Mouse (Mus musculus) heart, embryonic 12.5 days (tissue): ENCODE results near the gene Sdhb. TPM values are rescaled to one million over a fixed set of nuclear protein-coding genes. Genes with fewer than 3 reads are reported as not detected.

Source experiments
- ATAC-seq: fragments of 200-750 bp; cut with Nextera tagmentation; 2 replicates; pipeline ENCODE4 v1.8.0; 2017; ENCODE audit warnings: moderate TSS enrichment, moderate library complexity; ENCODE audit not compliant: insufficient number of reproducible peaks, low FRiP score
- H3K27ac ChIP-seq: fragments of 300-500 bp; sonication (generic); 2 replicates; pipeline ENCODE4 v1.5.1; 2016; ENCODE audit warnings: mild to moderate bottlenecking, moderate library complexity; ENCODE audit not compliant: poor library complexity, severe bottlenecking
- H3K27me3 ChIP-seq: fragments of 300-500 bp; sonication (generic); replicated peaks from 2 replicates; pipeline ENCODE4 v1.6.1; 2016; ENCODE audit warnings: mild to moderate bottlenecking, moderate library complexity
- H3K36me3 ChIP-seq: fragments of 300-500 bp; sonication (generic); 2 replicates; pipeline ENCODE4 v1.6.1; 2016; ENCODE audit warnings: mild to moderate bottlenecking, moderate library complexity
- H3K4me1 ChIP-seq: fragments of 300-500 bp; sonication (generic); replicated peaks from 2 replicates; pipeline ENCODE4 v1.6.1; 2016; ENCODE audit warnings: mild to moderate bottlenecking
- H3K4me2 ChIP-seq: fragments of 300-500 bp; sonication (generic); 2 replicates; pipeline ENCODE4 v1.6.1; 2016; ENCODE audit warnings: mild to moderate bottlenecking, moderate library complexity
- H3K4me3 ChIP-seq: fragments of 300-500 bp; sonication (generic); 2 replicates; pipeline ENCODE4 v1.5.1; 2016; ENCODE audit warnings: mild to moderate bottlenecking
- H3K9ac ChIP-seq: fragments of 300-500 bp; sonication (generic); 2 replicates; pipeline ENCODE4 v1.6.1; 2016; ENCODE audit warnings: mild to moderate bottlenecking, moderate library complexity
- H3K9me3 ChIP-seq: fragments of 300-500 bp; sonication (generic); replicated peaks from 2 replicates; pipeline ENCODE4 v1.6.1; 2016; ENCODE audit warnings: mild to moderate bottlenecking, moderate library complexity
- WGBS: fragments of 180-500 bp; shearing (Covaris S2); methylation state at CpG from one replicate; pipeline ENCODE4 v1.1.7; 2016; 5-methylcytosine and 5-hydroxymethylcytosine counted together
- polyA plus RNA-seq: library from polyadenylated mRNA; unstranded; fragments of >200 nt; fragmentation: Nextera tagmentation; extraction: Ambion mirVana; gene quantifications from 2 replicates; pipeline ENCODE4 v1.2.1, GENCODE M21; 2016

The Sdhb gene
- 746 and 756 TPM in 2 replicates for polyA plus RNA-seq

DNA sequence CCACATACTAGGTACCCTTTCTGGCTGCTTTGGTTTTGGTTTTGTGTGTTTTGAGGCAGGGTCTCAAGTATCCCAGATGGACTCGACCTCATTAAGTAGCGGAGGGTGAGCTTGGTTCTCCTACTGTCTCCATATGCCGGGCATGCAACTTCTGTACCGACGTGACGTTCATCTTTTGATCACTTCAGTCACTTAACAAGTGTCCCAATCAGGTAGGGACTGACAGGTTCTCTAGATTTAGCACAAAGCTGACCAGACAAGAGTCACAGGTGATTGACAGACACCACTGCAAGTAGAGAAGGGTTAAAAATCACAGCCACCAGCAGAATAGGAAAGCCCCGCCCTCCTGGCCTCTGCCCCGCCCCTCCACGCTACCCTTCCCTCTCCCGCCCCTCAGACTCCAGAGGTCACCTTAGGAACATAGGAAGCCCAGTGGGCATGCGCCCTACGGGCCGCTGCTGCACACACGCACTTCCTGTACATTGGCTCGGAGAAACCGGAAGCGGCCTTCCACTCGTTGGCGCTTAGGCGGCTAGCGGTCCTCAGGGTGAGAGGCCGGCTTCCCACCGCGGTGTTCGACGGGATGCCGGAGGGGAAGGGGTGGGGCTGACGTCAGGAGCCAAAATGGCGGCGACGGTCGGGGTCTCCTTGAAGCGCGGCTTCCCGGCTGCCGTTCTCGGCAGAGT, at the start of gene Sdhb:
Gene Sdhb (plus strand): TSS at position 423 of the 686 bp plus-strand sequence.
- peak within 1 kb of the TSS; percentile 85 for H3K27ac ChIP-seq
- H3K9me3 ChIP-seq: no peaks in the 10 kb centered on the region
- H3K4me1 ChIP-seq: peaks cover 37% of the 10 kb centered on the region
- H3K9ac ChIP-seq: peak within 1 kb of the TSS; percentile 92
- peak within 1 kb of the TSS; percentile 91 for H3K4me2 ChIP-seq
- peak; percentile 95 for ATAC-seq
- H3K4me3 ChIP-seq: peak within 1 kb of the TSS; percentile 82
- no peaks in the 10 kb centered on the region for H3K27me3 ChIP-seq
- 3% methylated on average over 37 of the region's 37 CpGs for WGBS
- H3K36me3 ChIP-seq: 0 out of 2 replicates have a peak, but pooled peaks cover under 1% of the 10 kb centered on the region

DNA sequence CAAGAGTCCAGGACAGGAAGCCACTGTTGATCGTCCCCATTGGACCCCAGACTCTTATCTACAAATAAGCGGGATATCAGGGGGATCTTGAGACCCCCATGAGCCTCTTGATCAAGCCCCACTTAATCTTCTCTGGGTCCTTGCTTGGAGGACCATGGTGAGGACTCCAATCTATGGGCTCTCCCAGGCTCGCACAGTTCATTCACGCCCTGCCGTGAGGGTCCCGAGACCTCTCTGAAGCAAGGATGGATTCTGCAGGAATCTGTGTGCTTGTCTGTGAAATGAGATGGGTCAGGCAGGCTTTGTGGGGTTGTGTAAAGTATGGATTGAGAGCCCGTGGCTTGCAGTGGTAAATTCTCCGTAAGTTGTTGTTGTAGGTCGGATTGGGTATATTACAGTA, 49.6 kb upstream of the Sdhb start:
- Histone ChIP-seq H3K9me3 (no peaks in the 10 kb centered on the region), H3K9ac (no peak overlapping the region), H3K27me3 (peaks cover 55% of the 10 kb centered on the region), H3K4me2 (no peak overlapping the region), H3K4me3 (no peak overlapping the region), H3K27ac (no peak overlapping the region), H3K36me3 (no peaks in the 10 kb centered on the region), H3K4me1 (peaks cover 4% of the 10 kb centered on the region)
- WGBS: 85% methylated on average over 9 of the region's 9 CpGs
- no peak for ATAC-seq

DNA sequence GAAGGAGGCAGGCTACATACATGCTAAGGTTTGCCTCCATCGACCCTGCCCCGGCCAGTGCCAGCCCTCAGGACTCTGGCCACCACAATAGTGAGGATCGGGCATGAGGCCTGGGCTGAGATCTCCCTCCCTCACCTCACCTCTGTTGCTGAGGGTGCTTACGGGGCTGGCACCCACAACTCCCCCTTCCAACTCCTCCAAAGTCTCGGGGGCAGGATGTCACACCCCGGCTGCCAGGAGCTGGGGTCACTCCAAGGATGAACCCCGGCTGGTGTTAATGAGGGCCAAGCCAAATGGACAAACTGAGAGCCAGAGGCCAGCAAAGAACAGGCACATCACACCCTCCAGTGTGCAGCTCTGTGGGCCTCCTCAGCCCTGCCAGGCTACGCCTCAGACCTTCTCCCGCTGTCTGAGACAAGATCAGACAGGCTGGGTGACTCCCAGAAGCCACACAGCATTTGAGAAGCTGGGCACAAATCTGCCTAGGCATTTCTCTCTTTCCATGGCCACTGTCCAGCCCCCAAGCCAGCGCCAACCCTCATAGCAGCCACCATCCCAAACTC, 48.7 kb upstream of the Sdhb start:
- 83% methylated on average over 10 of the region's 10 CpGs for WGBS
- Histone ChIP-seq H3K27ac (no peak overlapping the region), H3K4me2 (no peak overlapping the region), H3K9ac (no peak overlapping the region), H3K9me3 (no peaks in the 10 kb centered on the region), H3K27me3 (peaks cover 45% of the 10 kb centered on the region), H3K4me1 (no peaks in the 10 kb centered on the region), H3K4me3 (no peak overlapping the region), H3K36me3 (no peaks in the 10 kb centered on the region)
- ATAC-seq: no peak

- Histone ChIP-seq H3K27me3 (peaks cover 33% of the 10 kb centered on the region), H3K4me3 (no peak overlapping the region), H3K4me1 (no peaks in the 10 kb centered on the region), H3K9ac (no peak overlapping the region), H3K27ac (no peak overlapping the region), H3K36me3 (no peaks in the 10 kb centered on the region), H3K4me2 (no peak overlapping the region), H3K9me3 (no peaks in the 10 kb centered on the region)
- no peak for ATAC-seq
- 92% methylated on average over 9 of the region's 9 CpGs for WGBS
Observed at GRCm38 (mm10) chr4:140913565-140913964, 47.4 kb upstream of the Sdhb start.

- no peak overlapping the region for H3K9ac ChIP-seq
- no peaks in the 10 kb centered on the region for H3K4me1 ChIP-seq
- no peaks in the 10 kb centered on the region for H3K9me3 ChIP-seq
- H3K27ac ChIP-seq: 0 out of 2 replicates have a peak overlapping the region, but pooled peaks have one; percentile 29
- 50% methylated on average over 6 of the region's 6 CpGs for WGBS
- ATAC-seq: no peak
- peaks cover 25% of the 10 kb centered on the region for H3K27me3 ChIP-seq
- no peak overlapping the region for H3K4me3 ChIP-seq
- H3K4me2 ChIP-seq: no peak overlapping the region
- H3K36me3 ChIP-seq: no peaks in the 10 kb centered on the region
Observed at GRCm38 (mm10) chr4:140914731-140915131, 46.3 kb upstream of the Sdhb start.

DNA sequence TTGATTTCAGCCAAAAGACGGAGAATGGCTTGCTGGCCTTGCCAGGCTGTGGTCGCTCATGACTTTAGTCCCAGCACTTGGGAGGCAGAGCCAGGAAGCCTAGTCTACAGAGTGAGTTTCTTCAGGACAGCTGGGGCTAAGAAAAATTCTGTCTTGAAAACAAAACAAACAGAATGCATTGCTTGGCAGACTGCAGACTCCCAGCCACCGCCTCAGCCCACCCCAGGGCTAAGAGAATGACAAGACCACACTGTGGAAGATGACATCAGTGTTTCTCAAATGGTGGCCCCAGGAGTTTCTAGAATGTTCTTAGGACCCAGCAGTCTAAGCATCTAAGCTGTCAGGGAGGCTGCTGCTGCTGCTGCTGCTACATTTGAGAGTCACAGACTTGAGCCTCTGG, 45.8 kb upstream of the Sdhb start:
- H3K4me2 ChIP-seq: no peak overlapping the region
- no peaks in the 10 kb centered on the region for H3K9me3 ChIP-seq
- H3K9ac ChIP-seq: no peak overlapping the region
- H3K4me3 ChIP-seq: no peak overlapping the region
- H3K27me3 ChIP-seq: peaks cover 21% of the 10 kb centered on the region
- no peaks in the 10 kb centered on the region for H3K36me3 ChIP-seq
- WGBS: 73% methylated on average over 3 of the region's 3 CpGs
- no peaks in the 10 kb centered on the region for H3K4me1 ChIP-seq
- no peak overlapping the region for H3K27ac ChIP-seq
- ATAC-seq: no peak

- WGBS: 78% methylated on average over 5 of the region's 5 CpGs
- no peak for ATAC-seq
- H3K9me3 ChIP-seq: no peaks in the 10 kb centered on the region
- H3K4me1 ChIP-seq: no peaks in the 10 kb centered on the region
- no peak overlapping the region for H3K27ac ChIP-seq
- no peak overlapping the region for H3K4me3 ChIP-seq
- no peak overlapping the region for H3K9ac ChIP-seq
- no peak overlapping the region for H3K4me2 ChIP-seq
- H3K27me3 ChIP-seq: peaks cover 20% of the 10 kb centered on the region
- no peaks in the 10 kb centered on the region for H3K36me3 ChIP-seq
Observed at GRCm38 (mm10) chr4:140916296-140916695, 44.7 kb upstream of the Sdhb start.

GRCm38 (mm10) chr4:140917451-140917850, 43.6 kb upstream of the Sdhb start:
- Histone ChIP-seq H3K9ac (no peak overlapping the region), H3K9me3 (no peaks in the 10 kb centered on the region), H3K4me1 (peaks cover 4% of the 10 kb centered on the region), H3K27me3 (peaks cover 9% of the 10 kb centered on the region), H3K4me2 (no peak overlapping the region), H3K4me3 (no peak overlapping the region), H3K36me3 (no peaks in the 10 kb centered on the region), H3K27ac (no peak overlapping the region)
- 80% methylated on average over 9 of the region's 9 CpGs for WGBS
- ATAC-seq: no peak

- Histone ChIP-seq H3K4me1 (peaks cover 21% of the 10 kb centered on the region), H3K9ac (no peak overlapping the region)
Observed at GRCm38 (mm10) chr4:140919974-140920836, 40.8 kb upstream of the Sdhb start.

GRCm38 (mm10) chr4:140922508-140922907, 38.5 kb upstream of the Sdhb start:
- Histone ChIP-seq H3K9me3 (no peaks in the 10 kb centered on the region), H3K36me3 (no peaks in the 10 kb centered on the region), H3K4me2 (no peak overlapping the region), H3K27ac (no peak overlapping the region), H3K4me1 (peaks cover 44% of the 10 kb centered on the region), H3K9ac (no peak overlapping the region), H3K27me3 (0 out of 2 replicates have a peak, but pooled peaks cover 8% of the 10 kb centered on the region), H3K4me3 (no peak overlapping the region)
- no peak for ATAC-seq
- WGBS: 65% methylated on average over 5 of the region's 5 CpGs

More at GRCm38 (mm10) chr4:140919974-140920836, 40.8 kb upstream of the Sdhb start:
- no peaks in the 10 kb centered on the region for H3K9me3 ChIP-seq
- H3K4me2 ChIP-seq: no peak overlapping the region
- H3K4me3 ChIP-seq: no peak overlapping the region
- no peak overlapping the region for H3K27ac ChIP-seq
- no peak for ATAC-seq
- H3K27me3 ChIP-seq: 0 out of 2 replicates have a peak, but pooled peaks cover 8% of the 10 kb centered on the region
- H3K36me3 ChIP-seq: no peaks in the 10 kb centered on the region
- WGBS: 58% methylated on average over 11 of the region's 11 CpGs

GRCm38 (mm10) chr4:140925648-140926047, 35.4 kb upstream of the Sdhb start:
- ATAC-seq: peak; percentile 57
- H3K9ac ChIP-seq: no peak overlapping the region; the same call in 1 of the 2 replicates
- peaks cover 71% of the 10 kb centered on the region for H3K4me1 ChIP-seq
- H3K4me3 ChIP-seq: no peak overlapping the region
- no peaks in the 10 kb centered on the region for H3K36me3 ChIP-seq
- H3K4me2 ChIP-seq: peak overlapping the region; percentile 38
- 0 out of 2 replicates have a peak, but pooled peaks cover 2% of the 10 kb centered on the region for H3K27me3 ChIP-seq
- WGBS: 13% methylated on average over 8 of the region's 8 CpGs
- no peaks in the 10 kb centered on the region for H3K9me3 ChIP-seq
- peak overlapping the region; percentile 87 for H3K27ac ChIP-seq
